Mouse (Mus musculus) intestine, postnatal 0 days (tissue): ENCODE measurements around the gene Gdap1l1. TPM values are rescaled to one million over a fixed set of nuclear protein-coding genes. Genes with fewer than 3 reads are reported as not detected.

ENCODE experiments used
- ATAC-seq: fragments of 200-750 bp; cut with Nextera tagmentation; 2 replicates; pipeline ENCODE4 v1.8.0; 2017; ENCODE audit warnings: mild to moderate bottlenecking, moderate TSS enrichment, moderate library complexity
- H3K27ac ChIP-seq: fragments of 300-500 bp; sonication (generic); 2 replicates; pipeline ENCODE4 v1.5.1; 2014; ENCODE audit warnings: mild to moderate bottlenecking, low read depth, low read length, moderate library complexity
- H3K27me3 ChIP-seq: fragments of 300-500 bp; sonication (generic); replicated peaks from 2 replicates; pipeline ENCODE4 v1.6.1; 2014; ENCODE audit warnings: low read length, mixed read lengths; ENCODE audit not compliant: control insufficient read depth, insufficient read depth
- H3K36me3 ChIP-seq: fragments of 300-500 bp; sonication (generic); 2 replicates; pipeline ENCODE4 v1.6.1; 2014; ENCODE audit warnings: mild to moderate bottlenecking, moderate library complexity; ENCODE audit not compliant: control insufficient read depth, insufficient read depth
- H3K4me1 ChIP-seq: fragments of 300-500 bp; sonication (generic); replicated peaks from 2 replicates; pipeline ENCODE4 v1.6.1; 2014; ENCODE audit warnings: antibody characterized with exemption, low read length, mixed read lengths; ENCODE audit not compliant: control insufficient read depth, insufficient read depth
- H3K4me2 ChIP-seq: fragments of 300-500 bp; sonication (generic); replicated peaks from 2 replicates; pipeline ENCODE4 v1.6.1; 2014; ENCODE audit warnings: low read depth, mild to moderate bottlenecking, moderate library complexity
- H3K4me3 ChIP-seq: fragments of 300-500 bp; sonication (generic); 2 replicates; pipeline ENCODE4 v1.5.1; 2014; ENCODE audit warnings: low read depth, low read length
- H3K9ac ChIP-seq: fragments of 300-500 bp; sonication (generic); 2 replicates; pipeline ENCODE4 v1.6.1; 2014; ENCODE audit warnings: mild to moderate bottlenecking, low read depth, low read length
- H3K9me3 ChIP-seq: fragments of 300-500 bp; sonication (generic); 2 replicates; pipeline ENCODE4 v1.6.1; 2016; ENCODE audit warnings: mixed run types; ENCODE audit not compliant: control insufficient read depth
- CTCF ChIP-seq: sonication (generic); IDR thresholded peaks from 2 replicates; pipeline ENCODE4 v1.5.1; 2016; ENCODE audit warnings: low read depth, mild to moderate bottlenecking, control low read depth, antibody characterized with exemption, moderate library complexity
- WGBS: fragments of 180-500 bp; shearing (Covaris S2); extraction: QIAGEN DNeasy Blood & Tissue Kit; methylation state at CpG from one replicate; pipeline ENCODE4 v1.1.7; 2014; 5-methylcytosine and 5-hydroxymethylcytosine counted together
- polyA plus RNA-seq: library from polyadenylated mRNA; unstranded; fragments of >200 nt; fragmentation: Nextera tagmentation; extraction: Ambion mirVana; gene quantifications from 2 replicates; pipeline ENCODE4 v1.2.1, GENCODE M21; 2015

Gdap1l1 gene
- polyA plus RNA-seq, 1 experiment from 2014 or later: 2.4 TPM

DNA sequence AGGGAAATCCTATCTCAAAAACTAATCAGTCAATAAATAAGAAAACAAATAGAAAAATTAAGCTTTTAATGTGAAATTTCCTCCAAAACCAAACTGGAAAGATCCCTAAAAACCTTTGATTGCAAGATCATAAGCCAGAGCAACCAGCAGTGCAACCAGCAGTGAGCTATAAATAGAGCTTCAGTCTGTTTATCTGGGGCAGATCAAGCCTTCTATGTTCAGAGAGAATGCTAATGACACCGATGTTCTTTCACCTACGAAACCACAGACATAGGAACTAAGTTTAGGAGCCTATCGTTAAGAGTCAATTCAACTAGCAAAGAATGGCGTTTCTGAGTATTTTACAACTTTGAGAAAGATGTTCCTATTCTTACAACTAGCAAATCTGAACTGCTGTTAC, 26.4 kb upstream of the Gdap1l1 start:
- Histone ChIP-seq H3K27me3 (no peaks in the 10 kb centered on the region), H3K4me2 (no peak overlapping the region), H3K36me3 (peaks cover 51% of the 10 kb centered on the region), H3K9me3 (no peaks in the 10 kb centered on the region), H3K4me1 (0 out of 2 replicates have a peak, but pooled peaks cover 2% of the 10 kb centered on the region), H3K27ac (no peak overlapping the region), H3K9ac (no peak overlapping the region), H3K4me3 (no peak overlapping the region)
- ATAC-seq: no peak
- WGBS: 70% methylated on average over 4 of the region's 4 CpGs
- TF ChIP-seq CTCF: no peak

DNA sequence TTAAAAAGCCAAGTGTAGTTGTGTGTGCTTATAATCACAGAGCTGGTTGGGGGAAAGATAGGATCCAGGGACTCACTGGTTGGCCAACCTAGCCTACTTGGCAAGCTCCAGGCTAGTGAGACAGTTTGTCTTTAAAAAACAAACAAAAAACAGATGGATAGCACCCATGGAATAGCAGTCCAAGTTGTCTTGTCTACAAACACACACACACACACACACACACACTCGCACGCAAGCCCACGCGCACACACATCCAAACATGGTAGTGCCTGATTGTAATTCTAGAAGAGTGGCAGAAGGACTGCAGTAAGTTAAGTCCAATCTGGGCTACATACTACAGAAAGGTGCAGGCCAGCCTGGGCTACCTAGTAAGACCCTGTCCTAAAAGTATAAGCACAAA, 25.9 kb upstream of the Gdap1l1 start:
- 89% methylated on average over 4 of the region's 4 CpGs for WGBS

DNA sequence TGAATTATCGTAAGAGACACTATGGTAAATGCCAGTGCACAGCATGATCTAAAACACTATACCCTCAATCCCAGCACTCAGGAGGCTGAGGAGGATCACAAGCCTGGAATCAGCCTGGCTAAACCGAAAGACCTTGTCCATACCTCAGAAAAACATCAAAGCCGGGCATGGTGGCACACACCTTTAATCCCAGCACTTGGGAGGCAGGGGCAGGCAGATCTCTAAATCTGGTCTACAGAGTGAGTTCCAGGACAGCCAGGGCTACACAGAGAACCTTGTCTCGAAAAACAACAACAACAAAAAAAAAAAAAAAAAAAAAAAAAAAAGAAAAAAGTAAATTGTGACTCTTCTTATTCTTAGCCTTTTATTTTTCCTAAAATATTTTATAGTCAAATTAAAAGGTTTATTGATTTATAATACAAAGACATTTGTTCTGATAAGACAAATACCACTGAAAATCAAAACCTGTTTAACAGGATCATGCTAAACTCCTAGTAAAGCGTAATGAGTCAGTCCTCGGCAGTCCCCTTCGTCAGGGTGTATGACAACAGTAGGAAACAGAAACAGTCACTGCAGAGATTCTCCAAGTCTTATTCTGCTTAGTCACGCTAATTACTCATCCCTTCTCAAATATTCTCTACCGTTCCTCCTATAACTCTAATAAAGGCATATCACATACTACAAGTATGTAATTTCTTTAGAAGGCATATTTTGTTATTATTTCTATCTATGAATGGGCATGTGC, 25.3 kb upstream of the Gdap1l1 start:
- no peak for ATAC-seq
- Histone ChIP-seq H3K27me3 (no peaks in the 10 kb centered on the region), H3K9ac (no peak overlapping the region), H3K4me2 (no peak overlapping the region), H3K4me1 (0 out of 2 replicates have a peak, but pooled peaks cover 4% of the 10 kb centered on the region), H3K9me3 (no peaks in the 10 kb centered on the region), H3K36me3 (peaks cover 42% of the 10 kb centered on the region), H3K4me3 (no peak overlapping the region), H3K27ac (no peak overlapping the region)
- WGBS: 73% methylated on average over 9 of the region's 9 CpGs
- no peak for TF ChIP-seq CTCF

More for the DNA sequence above, 25.9 kb upstream of the Gdap1l1 start:
- Histone ChIP-seq H3K27me3 (no peaks in the 10 kb centered on the region), H3K4me2 (no peak overlapping the region), H3K36me3 (peaks cover 45% of the 10 kb centered on the region), H3K9ac (no peak overlapping the region), H3K27ac (no peak overlapping the region), H3K4me1 (0 out of 2 replicates have a peak, but pooled peaks cover 3% of the 10 kb centered on the region), H3K9me3 (no peaks in the 10 kb centered on the region), H3K4me3 (no peak overlapping the region)
- no peak for ATAC-seq
- no peak for TF ChIP-seq CTCF

DNA sequence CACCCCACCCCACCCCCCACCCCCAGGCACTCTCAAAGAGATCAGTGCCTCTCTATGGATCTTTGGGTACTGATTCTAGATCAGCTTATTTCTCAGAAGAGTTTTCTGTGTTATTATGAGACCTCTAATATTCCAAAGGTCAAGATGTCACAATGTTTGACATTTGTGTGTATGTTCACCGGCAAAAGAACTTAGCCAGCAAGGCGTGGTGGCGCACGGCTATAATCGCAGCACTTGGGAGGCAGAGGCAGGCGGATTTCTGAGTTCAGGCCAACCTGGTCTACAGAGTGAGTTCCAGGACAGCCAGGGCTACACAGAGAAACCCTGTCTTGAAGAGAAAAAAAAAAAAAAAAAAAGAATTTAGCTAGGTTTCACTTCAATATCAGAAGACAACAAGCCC, 21.2 kb upstream of the Gdap1l1 start:
- Histone ChIP-seq H3K27me3 (no peaks in the 10 kb centered on the region), H3K4me2 (no peak overlapping the region), H3K9ac (no peak overlapping the region), H3K4me1 (0 out of 2 replicates have a peak, but pooled peaks cover 5% of the 10 kb centered on the region), H3K9me3 (no peaks in the 10 kb centered on the region), H3K4me3 (no peak overlapping the region), H3K27ac (no peak overlapping the region), H3K36me3 (peaks cover 13% of the 10 kb centered on the region)
- no peak for ATAC-seq
- 55% methylated on average over 6 of the region's 6 CpGs for WGBS
- no peak for TF ChIP-seq CTCF

DNA sequence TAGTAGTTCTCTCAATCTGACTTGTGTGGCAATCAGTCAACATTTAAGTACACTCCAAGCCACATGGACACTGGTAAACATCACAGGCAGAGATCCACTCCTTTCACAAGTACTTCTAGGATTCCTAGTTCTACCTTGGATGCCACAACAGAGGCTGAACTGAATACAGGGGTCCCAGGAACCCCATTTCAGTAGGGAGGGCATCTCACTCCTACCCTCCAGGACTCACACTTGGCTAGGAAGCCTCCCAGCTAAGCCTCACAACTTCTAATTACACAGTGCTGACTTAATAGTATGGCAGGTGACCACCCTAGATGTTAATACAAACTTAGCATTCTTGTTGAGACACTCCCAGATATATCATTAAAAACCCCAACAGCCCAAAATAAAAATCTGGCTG, 20.4 kb upstream of the Gdap1l1 start:
- no peak for ATAC-seq
- Histone ChIP-seq H3K9me3 (no peaks in the 10 kb centered on the region), H3K9ac (peak overlapping the region; percentile 96), H3K27ac (no peak overlapping the region), H3K4me2 (peak overlapping the region; percentile 69), H3K36me3 (peaks cover 6% of the 10 kb centered on the region), H3K27me3 (no peaks in the 10 kb centered on the region), H3K4me1 (peaks cover 5% of the 10 kb centered on the region; the same call in 1 of the 2 replicates), H3K4me3 (peak overlapping the region; percentile 93)
- no peak for TF ChIP-seq CTCF

DNA sequence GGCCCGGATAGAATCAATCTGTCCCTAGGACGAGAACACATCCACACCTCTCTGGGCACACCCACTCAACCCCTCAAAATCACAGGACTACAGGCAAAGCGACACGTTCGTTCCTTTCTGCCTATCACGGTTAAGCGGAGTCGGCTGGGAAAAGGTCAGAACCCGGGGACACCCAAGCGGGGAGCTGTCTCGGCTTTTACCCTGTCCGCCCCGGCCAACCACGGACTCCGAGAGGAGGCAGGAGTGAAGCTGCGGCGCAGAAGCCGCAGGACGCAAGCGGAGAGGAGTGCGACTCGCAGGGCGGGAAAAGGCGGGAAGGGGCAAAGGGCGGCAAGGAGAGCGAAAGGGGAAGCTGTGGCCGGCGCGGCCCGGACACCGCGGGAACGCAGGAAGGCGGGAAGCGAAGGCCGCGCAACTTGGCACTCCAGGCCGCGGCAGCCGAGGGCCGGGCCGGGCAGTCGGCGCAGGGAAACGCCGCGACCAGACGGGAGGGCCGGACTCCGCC, 19.4 kb upstream of the Gdap1l1 start:
- H3K9ac ChIP-seq: peak overlapping the region; percentile 96

More for the DNA sequence above, 19.4 kb upstream of the Gdap1l1 start:
- TF ChIP-seq CTCF: no peak
- 0% methylated on average over 40 of the region's 50 CpGs for WGBS
- no peaks in the 10 kb centered on the region for H3K9me3 ChIP-seq
- peaks cover 6% of the 10 kb centered on the region; the same call in 1 of the 2 replicates for H3K36me3 ChIP-seq
- no peaks in the 10 kb centered on the region for H3K27me3 ChIP-seq
- H3K4me3 ChIP-seq: peak overlapping the region; percentile 93
- H3K4me2 ChIP-seq: peak overlapping the region; percentile 69
- ATAC-seq: peak; percentile 61
- H3K4me1 ChIP-seq: peaks cover 9% of the 10 kb centered on the region; the same call in 1 of the 2 replicates
- peak overlapping the region; percentile 99 for H3K27ac ChIP-seq
